Mouse (Mus musculus) bone marrow, adult 2 months (tissue): ENCODE data around the gene Adprhl2. TPM values are rescaled to one million over a fixed set of nuclear protein-coding genes. Genes with fewer than 3 reads are reported as not detected.

Experiments used
- H3K27ac ChIP-seq: fragments of 200-500 bp; 2 replicates; pipeline ENCODE4 v1.5.1; 2012; ENCODE audit warnings: low read depth, mild to moderate bottlenecking, control low read depth, inconsistent platforms, low read length; ENCODE audit not compliant: control insufficient read depth, poor library complexity, insufficient read depth
- H3K4me1 ChIP-seq: fragments of 200-500 bp; 2 replicates; pipeline ENCODE4 v1.6.1; 2011; ENCODE audit warnings: low read length; ENCODE audit not compliant: control insufficient read depth, insufficient read depth
- H3K4me3 ChIP-seq: fragments of 200-500 bp; replicated peaks from 2 replicates; pipeline ENCODE3; 2011; ENCODE audit warnings: mild to moderate bottlenecking, low read depth, low read length, control low read depth; ENCODE audit not compliant: control insufficient read depth
- CTCF ChIP-seq: fragments of 200-500 bp; IDR thresholded peaks from 2 replicates; pipeline ENCODE4 v1.5.1; 2011; ENCODE audit warnings: low read length, control low read depth; ENCODE audit not compliant: control insufficient read depth, insufficient read depth
- POLR2A ChIP-seq: fragments of 200-500 bp; IDR thresholded peaks from 2 replicates; pipeline ENCODE4 v1.6.1; 2011; ENCODE audit warnings: low read depth, mild to moderate bottlenecking, control low read depth, low read length, borderline replicate concordance; ENCODE audit not compliant: control insufficient read depth
- WGBS: fragments of 180-500 bp; shearing (Covaris S2); methylation state at CpG from one replicate; pipeline ENCODE4 v1.1.7; 2018; 5-methylcytosine and 5-hydroxymethylcytosine counted together
- polyA plus RNA-seq: library from polyadenylated mRNA; stranded (reverse); fragments of >200 nt; gene quantifications from 2 replicates; pipeline ENCODE4 v1.2.4, GENCODE M21; 2011; ENCODE audit warnings: low replicate concordance; ENCODE audit not compliant: missing spikeins, insufficient read depth, insufficient read length

The Adprhl2 gene
- polyA plus RNA-seq, 1 experiment = 20.2 TPM

GRCm38 (mm10) chr4:126296617-126297101, 24.8 kb downstream of the Adprhl2 start:
- no peak overlapping the region for H3K27ac ChIP-seq
- 3% methylated on average over 34 of the region's 34 CpGs for WGBS

DNA sequence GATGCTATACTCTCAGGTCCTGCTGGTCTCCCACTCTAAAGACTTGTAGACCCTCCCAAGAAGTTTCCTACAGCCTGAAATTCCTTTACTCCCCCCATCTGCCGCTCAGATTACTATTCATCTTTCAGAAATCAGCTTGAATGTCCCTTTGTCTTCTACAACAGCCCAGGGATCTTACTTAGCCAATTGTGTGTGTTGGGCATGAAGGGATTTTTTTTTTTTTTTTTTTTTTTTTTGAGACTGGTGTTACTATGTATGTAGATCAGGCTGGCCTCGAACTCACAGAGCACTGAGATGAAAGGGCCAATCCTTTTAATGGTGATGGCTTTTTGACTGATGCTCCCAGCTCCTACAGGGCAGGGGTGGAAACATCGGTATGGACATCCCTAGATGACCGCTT, 25.6 kb downstream of the Adprhl2 start:
- 55% methylated on average over 4 of the region's 4 CpGs for WGBS
- H3K4me1 ChIP-seq = no peaks in the 10 kb centered on the region
- H3K4me3 ChIP-seq = no peak overlapping the region
- no peak overlapping the region for H3K27ac ChIP-seq
- no peak for TF ChIP-seq POLR2A
- TF ChIP-seq CTCF = no peak

More at GRCm38 (mm10) chr4:126296617-126297101, 24.8 kb downstream of the Adprhl2 start:
- no peak for TF ChIP-seq POLR2A
- no peak for TF ChIP-seq CTCF
- Histone ChIP-seq H3K4me1 (no peaks in the 10 kb centered on the region), H3K4me3 (no peak overlapping the region)

DNA sequence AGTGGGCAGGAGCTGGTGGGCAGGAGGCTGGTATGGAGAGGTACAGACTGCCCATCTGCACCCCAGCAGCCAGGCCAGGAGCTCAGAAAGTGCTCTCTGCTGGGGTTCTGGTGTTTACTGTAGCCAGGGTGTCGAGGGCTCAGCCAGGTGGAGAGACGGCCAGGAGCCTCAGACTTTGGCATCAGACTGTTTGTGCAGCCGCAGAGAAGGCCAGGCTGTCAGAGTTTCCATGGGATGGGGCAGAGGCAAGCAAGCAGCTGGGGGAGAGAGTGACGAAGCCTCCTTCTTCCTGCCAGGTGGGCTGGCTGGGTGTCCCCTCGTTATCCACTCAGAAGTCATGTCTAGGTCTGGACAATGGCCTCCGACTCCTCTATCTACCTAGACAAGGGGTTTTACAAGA, 26.4 kb downstream of the Adprhl2 start:
- H3K4me1 ChIP-seq = no peaks in the 10 kb centered on the region
- no peak for TF ChIP-seq POLR2A
- no peak for TF ChIP-seq CTCF
- H3K27ac ChIP-seq = no peak overlapping the region

DNA sequence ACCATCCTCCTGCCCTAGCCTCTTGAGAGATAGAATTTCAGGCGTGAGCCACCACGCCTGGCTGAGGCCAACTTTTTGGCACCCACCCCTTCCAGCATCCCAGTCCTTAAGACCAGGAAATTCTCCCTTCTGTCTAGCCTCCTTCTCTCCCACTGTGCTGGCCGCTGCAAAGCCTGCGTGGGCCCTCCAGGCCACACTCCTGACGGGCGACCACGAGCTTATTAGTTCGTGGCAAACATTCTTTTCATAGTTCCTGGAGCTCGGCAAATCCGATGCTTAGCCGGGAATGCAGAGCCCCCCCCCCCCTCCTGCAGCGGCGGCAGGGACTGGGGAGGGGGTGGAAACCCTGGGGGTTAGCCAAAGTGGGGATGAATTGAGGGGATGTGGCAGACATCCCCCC, 30.3 kb downstream of the Adprhl2 start:
- no peak overlapping the region for H3K4me3 ChIP-seq
- 67% methylated on average over 13 of the region's 13 CpGs for WGBS
- H3K4me1 ChIP-seq = no peaks in the 10 kb centered on the region; the same call in 1 of the 2 replicates
- H3K27ac ChIP-seq = no peak overlapping the region
- no peak for TF ChIP-seq CTCF
- no peak for TF ChIP-seq POLR2A

More for the DNA sequence above, 26.4 kb downstream of the Adprhl2 start:
- H3K4me3 ChIP-seq = no peak overlapping the region
- 76% methylated on average over 6 of the region's 6 CpGs for WGBS

DNA sequence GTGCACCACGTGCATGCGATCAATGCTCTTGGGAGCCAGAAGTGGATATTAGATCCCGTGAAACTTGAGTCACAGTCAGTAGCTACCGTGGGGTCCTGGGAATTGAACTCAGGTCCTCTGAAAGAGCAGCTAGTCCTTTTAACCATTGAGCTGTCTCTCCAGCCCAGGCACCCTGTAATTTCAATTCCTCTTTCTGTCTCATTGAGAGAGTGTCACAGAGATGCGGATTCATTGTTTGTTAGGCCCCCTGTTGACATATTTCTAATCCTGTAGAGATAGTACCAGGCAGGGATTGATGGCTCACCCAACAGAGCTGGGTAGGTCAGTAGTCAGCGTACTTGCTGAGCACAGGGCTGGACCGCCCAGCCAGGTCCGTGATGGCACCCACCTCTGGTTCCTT, 31.2 kb downstream of the Adprhl2 start:
- 80% methylated on average over 8 of the region's 8 CpGs for WGBS

GRCm38 (mm10) chr4:126288085-126288666, 33.3 kb downstream of the Adprhl2 start:
- Histone ChIP-seq H3K27ac (no peak overlapping the region), H3K4me3 (no peak overlapping the region), H3K4me1 (no peaks in the 10 kb centered on the region; the same call in none of the 2 replicates)
- TF ChIP-seq POLR2A (no peak), CTCF (no peak)
- WGBS = 23% methylated on average over 17 of the region's 17 CpGs

More for the DNA sequence above, 31.2 kb downstream of the Adprhl2 start:
- no peak for TF ChIP-seq POLR2A
- TF ChIP-seq CTCF = no peak
- Histone ChIP-seq H3K4me3 (no peak overlapping the region), H3K27ac (no peak overlapping the region), H3K4me1 (no peaks in the 10 kb centered on the region; the same call in 1 of the 2 replicates)

DNA sequence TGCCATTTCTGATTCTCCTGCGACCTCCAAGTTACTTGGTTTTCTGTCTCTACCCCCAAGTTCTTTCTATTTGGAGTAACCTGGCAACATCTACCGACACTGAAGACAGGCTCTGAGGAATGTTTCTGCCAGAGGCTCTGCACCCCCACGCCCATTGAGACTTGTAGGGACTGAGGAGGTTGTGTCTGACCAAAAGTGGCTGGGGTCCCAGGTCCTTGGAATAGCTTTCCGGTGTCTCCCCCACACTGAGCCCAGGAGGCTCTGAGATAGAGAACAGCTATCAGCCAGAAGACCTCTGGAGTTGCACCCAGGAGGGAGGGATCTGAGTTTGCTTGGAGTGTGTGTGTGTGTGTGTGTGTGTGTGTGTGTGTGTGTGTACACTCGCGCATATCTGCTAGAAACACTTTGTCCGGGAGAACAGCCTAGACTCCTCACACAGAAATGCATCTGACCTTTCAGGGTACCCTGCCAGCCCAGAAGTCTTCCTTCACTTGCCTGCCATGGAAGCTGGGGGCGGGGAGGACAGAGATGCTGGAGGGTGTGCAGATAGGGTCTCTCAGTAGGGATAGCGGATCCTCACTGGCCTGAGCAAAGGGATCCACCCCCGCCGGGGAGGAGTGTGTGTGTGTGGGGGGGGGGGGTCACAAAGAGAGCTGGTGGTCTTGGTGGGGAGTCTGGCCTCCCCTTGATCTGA, 34.1 kb downstream of the Adprhl2 start:
- 44% methylated on average over 11 of the region's 11 CpGs for WGBS
- TF ChIP-seq POLR2A = no peak
- no peak for TF ChIP-seq CTCF
- no peak overlapping the region for H3K4me3 ChIP-seq

DNA sequence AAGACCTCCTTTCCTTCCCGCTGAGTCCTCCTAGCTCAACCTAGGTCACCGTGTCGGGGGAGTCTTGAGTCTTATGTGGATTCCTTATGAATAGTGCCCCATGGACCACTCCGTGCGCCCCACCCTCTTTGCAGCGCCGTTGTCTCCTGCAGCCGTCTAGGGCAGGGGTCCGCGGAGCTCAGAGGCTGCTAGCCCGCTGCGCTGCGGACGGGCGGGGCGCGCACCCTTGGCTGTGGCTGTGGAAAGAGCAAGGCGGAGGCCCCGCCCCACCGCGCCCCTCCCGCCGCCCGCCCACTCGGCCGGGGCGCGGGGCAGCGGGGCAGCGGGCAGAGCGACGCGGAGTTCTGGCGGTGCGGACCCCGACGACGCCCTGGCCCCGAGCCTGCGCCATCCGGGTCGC, 35.0 kb downstream of the Adprhl2 start, which contains the start of gene Col8a2:
TSS of gene Col8a2 (plus strand) at position 302 of the 400 bp plus-strand sequence.
- H3K27ac ChIP-seq = no peak within 1 kb of the TSS
- TF ChIP-seq POLR2A = no peak
- TF ChIP-seq CTCF = no peak
- H3K4me3 ChIP-seq = no peak within 1 kb of the TSS
- 3% methylated on average over 41 of the region's 42 CpGs for WGBS
- H3K4me1 ChIP-seq = no peaks in the 10 kb centered on the region; the same call in none of the 2 replicates

More for the DNA sequence above, 34.1 kb downstream of the Adprhl2 start:
- no peaks in the 10 kb centered on the region; the same call in none of the 2 replicates for H3K4me1 ChIP-seq
- H3K27ac ChIP-seq = no peak overlapping the region
